Mouse (Mus musculus) adrenal gland, adult 2 months (tissue): ENCODE measurements around the gene Zyx. TPM values are rescaled to one million over a fixed set of nuclear protein-coding genes. Genes with fewer than 3 reads are reported as not detected.

Experiments
- DNase-seq: peaks from one replicate; pipeline ENCODE4 v3.0.0; 2021
- polyA plus RNA-seq: library from polyadenylated mRNA; depleted of rRNA; stranded (reverse); fragments of >200 nt; gene quantifications from 2 replicates; pipeline ENCODE4 v1.2.3, GENCODE M21; 2012
- total RNA-seq, 2 experiments: library from RNA; stranded (reverse); gene quantifications; 2 replicates each; pipeline ENCODE4 v1.2.3; 2021

Zyx gene
- total and polyA plus RNA-seq, 3 experiments: 96.9 to 192 (median 121) TPM

GRCm38 (mm10) chr6:42364607-42365006 lies 15.2 kb downstream of the Zyx start:
- DNase-seq: no peak

DNA sequence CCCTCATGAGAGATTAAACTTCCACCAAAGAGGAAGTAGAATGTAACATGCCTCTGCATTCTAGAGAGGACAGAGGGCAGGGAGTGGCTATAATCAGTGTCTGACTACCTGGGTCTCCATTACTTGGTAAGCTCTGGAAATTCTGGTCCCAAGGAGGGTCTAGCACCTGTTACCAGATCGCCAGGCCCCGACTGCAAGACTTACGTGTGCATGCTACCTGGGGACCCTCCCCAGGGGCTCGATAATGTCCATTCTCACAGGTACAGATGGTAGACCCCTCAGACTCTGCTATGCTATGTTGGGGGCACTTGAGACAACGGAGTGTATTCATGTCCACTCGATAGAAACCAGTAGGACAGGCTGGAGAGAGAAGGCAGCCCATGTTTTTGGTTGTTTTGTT lies 15.8 kb downstream of the Zyx start:
- no peak for DNase-seq

DNA sequence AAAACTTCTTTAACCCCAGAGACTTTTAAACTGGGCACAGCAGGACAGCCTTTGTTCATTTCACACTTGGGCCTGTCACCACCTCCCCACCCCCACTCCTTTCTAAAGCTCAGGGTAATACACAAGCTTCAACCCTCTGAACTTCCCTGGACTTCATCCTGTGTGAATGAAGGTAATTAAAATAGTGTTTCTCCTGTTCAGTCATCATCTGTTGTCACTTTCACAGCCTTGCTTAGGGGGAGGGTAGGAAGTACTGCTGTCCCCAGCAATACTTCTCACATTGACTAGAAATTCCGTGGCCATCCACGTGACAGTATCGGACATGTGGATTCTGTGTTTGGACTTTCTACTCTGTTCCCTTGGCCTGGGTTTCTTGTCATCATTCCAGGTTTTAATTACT lies 20.4 kb downstream of the Zyx start:
- DNase-seq: no peak

DNA sequence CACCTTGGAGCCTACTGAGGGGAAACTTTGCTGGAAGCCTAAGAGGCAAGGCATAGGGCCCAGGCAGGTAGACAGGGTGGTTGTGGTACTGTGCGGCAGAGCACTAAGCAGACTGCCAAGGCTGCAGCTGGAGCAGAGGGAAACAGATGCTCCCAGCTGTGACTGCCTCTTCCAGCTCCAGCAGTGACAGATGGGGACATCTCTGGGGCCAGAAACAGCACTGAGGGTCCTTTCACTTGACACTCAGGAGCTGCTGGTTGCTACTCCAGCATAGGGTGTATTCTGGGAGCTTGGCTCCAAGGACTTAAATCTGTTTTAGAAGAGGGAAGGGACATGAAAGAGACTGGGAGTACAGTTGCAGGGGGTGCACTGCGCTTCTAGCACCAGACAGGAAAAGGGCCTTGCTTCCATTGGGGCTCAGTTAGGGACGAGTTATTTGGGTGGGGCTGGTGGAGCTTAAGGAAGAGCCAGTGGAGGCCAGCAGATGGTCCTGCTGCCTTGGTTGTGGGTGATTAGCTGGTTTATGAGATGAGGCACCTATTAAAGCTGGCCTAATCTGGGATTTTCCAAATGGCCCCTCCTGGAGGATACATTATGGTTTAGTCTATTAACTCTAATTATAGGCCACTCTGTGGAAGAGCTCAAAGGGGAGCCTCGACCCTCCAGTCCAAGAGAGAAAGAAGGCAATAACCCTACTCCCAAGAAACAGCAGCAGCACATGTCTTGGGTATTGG lies 21.4 kb downstream of the Zyx start:
- no peak for DNase-seq

DNA sequence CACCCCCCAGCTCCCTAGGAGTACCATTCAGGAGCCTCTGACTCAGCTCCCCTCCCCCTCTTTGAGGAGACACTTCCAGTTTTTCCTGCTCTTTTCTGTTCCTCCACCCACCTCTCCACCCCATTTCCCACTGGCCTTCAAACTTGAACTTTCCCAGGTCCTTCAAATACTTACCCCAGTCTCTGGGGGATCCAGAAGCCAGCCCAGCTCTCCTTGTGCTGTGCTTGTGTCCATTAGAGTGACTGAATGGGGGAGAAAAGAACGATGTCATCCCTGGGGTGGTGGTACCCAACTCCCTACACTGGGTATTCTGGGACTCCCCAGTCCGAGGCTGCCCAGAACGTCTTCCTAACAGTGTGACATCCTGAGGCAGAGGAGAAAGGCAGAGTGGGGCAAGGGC lies 22.6 kb downstream of the Zyx start:
- DNase-seq: no peak

GRCm38 (mm10) chr6:42372421-42372815 lies 23.0 kb downstream of the Zyx start:
- no peak for DNase-seq

GRCm38 (mm10) chr6:42372816-42373547 lies 23.6 kb downstream of the Zyx start, which contains the start of gene Epha1:
Gene Epha1, minus strand, starts transcription at chr6:42373268.
- peak; percentile 52 for DNase-seq

- no peak for DNase-seq
Measured at GRCm38 (mm10) chr6:42373669-42374430, 24.4 kb downstream of the Zyx start.

- no peak for DNase-seq
Measured at GRCm38 (mm10) chr6:42374701-42375100, 25.3 kb downstream of the Zyx start.

DNA sequence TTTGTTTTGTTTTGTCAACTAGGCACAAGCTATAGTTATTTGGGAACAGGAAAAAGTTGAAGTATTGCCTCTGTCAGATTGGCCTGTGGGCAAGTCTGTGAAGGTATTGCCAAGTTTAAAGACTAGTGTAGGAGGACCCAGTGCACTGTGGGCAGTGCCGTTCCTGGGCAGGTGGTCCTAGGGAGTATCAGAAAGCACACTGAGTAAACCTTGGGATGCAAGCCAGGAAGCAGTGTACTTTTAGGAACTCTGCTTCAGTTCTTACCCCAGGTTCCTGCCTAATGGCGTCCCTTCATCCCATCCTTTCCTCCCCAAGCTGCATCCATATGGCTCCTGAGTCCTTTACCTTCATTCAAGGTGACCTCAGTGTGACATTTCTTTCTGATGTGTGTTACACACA lies 25.7 kb downstream of the Zyx start:
- DNase-seq: no peak

DNA sequence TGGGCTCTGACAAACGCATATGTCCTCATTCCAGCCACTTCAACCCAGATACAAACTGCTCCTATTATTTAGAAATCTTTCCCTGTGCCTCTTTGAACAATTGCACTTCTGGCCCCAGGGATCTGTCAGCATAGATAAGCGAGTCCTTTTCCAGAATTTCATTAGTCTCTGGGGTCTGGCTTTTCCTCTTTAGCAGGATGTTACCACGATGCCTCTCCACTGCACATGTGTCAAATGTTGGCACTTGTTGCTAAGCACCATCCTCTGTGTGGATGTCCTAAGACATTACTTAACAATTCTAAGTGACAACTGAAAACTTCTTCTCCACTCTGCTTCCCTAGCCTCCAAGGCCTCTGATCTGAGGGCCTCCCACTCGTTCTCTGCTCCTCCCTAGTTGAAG lies 26.6 kb downstream of the Zyx start:
- no peak for DNase-seq

- DNase-seq: no peak
Measured at GRCm38 (mm10) chr6:42376504-42377019, 27.1 kb downstream of the Zyx start.

GRCm38 (mm10) chr6:42377280-42377679 lies 27.9 kb downstream of the Zyx start:
- no peak for DNase-seq

DNA sequence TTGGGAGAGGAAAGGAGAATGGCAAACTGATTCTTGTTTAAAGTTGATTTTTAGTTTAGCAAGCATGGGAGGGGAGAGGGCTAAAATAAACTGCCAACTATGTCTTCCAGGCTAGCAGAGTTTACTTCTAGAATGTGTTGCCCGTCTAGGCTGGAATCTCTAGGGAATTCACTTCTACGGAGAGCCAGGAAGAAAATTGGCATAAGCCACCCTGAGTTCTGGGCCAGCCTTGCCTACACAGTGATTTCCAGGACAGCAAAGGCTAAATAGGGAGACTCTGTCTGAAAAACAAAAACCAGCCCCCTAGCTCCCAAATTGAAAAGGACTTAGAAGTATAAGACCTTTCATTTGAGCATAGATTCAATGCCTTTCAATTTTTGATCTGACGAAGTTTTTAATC lies 30.1 kb downstream of the Zyx start:
- DNase-seq: no peak

GRCm38 (mm10) chr6:42380416-42381144 lies 31.1 kb downstream of the Zyx start:
- DNase-seq: no peak

- no peak for DNase-seq
Measured at GRCm38 (mm10) chr6:42381221-42381620, 31.8 kb downstream of the Zyx start.

GRCm38 (mm10) chr6:42381916-42382381 lies 32.5 kb downstream of the Zyx start:
- DNase-seq: no peak

GRCm38 (mm10) chr6:42383360-42383759 lies 33.9 kb downstream of the Zyx start:
- DNase-seq: no peak

- DNase-seq: no peak
Measured at GRCm38 (mm10) chr6:42385635-42386034, 36.2 kb downstream of the Zyx start.

DNA sequence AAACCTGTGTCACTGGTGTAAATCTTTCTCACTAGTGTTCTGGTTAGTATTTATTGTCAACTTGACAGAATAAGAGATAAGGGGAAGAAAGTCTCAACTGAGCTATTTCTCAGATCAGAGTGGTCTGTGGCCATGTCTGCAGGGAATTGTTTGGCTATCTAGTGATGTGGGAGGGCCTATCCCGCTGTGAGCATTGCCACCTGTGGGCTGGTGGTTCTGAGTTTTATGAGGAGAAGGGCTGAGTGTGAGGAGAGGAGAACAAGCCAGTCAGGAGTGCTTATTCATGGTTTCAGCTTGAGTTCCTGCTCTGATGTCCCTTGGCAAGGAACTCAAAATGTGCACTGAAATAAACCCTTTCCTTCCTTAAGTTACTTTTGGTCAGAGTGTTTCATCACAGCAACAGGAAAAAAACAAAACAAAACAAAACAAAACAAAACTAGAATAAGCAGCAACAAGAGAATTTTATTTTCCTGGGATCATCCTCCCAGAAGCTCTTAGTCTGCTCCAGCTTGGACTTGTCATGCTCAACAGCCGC lies 42.4 kb downstream of the Zyx start:
- no peak for DNase-seq
